Mouse (Mus musculus): ENCODE data around the gene Gins2.

Gene Gins2

DNA sequence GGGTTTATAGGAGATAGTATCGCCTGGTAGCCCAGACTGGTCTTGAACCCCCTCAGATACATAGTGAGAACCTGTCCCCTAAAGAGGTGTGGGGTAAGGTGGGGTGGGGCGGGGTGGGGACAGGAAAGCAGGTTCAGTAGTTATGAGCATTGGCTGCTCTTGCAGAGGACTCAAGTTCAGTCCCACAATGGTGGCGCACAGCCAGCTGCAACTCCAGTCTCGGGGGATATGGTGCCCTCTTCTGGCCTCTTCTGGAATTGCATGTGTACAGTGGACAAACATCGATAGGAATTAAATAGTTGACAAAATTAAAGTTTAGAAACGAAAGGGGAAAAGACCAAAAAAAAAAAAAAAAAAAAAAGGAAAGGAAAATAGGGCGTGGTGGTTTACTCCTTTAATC lies 10.4 kb upstream of the Gins2 start:
- DNase-seq: peak; percentile 95

DNA sequence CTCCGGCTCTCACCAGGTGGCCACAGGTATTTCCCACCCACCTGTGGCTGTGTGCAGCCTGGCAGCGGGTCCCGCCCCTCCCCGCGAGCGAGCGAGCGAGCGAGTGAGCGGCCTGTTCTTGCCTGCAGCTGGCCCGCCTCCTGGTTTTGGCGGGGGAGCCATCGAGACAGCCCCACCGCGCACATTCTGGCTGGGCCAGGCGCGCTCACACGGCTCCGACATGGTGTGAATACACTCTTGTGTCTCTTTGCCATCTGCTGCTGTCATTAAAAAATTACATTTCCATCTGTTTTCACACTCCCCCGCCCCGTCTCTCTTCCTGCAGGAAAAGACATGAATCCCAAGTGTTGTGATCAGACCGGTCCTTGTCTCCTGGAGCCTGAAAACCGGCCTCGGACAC lies 9.5 kb upstream of the Gins2 start:
- DNase-seq: peak; percentile 96

DNA sequence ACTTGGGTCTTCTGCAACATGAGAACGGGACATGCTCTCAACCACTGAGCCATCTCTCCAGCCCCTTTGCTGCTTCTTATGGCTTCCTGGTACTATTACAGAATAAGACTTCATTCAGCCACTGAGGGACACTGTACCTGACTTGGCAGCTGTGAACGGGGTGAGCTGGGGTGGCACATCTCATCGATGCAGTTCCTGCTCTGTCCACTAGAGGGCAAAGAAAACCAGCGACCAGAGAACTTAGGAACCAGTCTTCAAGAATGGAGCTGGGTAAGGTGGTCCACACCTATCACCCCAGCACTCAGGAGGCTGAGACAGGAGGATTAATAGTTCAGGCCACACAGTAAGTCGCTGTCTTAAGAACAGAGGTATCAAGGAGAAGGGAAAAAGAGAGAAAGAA lies 6.9 kb upstream of the Gins2 start:
- DNase-seq: no peak

DNA sequence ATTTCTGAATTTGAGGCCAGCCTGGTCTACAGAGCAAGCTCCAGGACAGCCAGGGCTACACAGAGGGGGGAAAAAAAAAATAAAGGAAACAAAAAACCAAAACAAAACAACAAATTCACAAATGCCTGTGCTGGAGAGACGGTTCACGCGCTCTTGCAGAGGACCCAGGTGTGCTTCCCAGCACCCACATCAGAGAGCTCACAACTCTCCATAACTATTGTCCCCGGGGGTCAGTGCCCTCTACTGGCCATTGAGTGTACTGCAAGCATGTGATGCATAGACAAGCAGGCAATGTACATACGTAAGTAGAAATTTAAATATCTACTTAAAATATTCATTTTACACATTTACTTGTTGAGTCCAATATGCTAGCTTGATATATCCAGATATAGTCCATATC lies 5.5 kb upstream of the Gins2 start:
- DNase-seq: no peak

DNA sequence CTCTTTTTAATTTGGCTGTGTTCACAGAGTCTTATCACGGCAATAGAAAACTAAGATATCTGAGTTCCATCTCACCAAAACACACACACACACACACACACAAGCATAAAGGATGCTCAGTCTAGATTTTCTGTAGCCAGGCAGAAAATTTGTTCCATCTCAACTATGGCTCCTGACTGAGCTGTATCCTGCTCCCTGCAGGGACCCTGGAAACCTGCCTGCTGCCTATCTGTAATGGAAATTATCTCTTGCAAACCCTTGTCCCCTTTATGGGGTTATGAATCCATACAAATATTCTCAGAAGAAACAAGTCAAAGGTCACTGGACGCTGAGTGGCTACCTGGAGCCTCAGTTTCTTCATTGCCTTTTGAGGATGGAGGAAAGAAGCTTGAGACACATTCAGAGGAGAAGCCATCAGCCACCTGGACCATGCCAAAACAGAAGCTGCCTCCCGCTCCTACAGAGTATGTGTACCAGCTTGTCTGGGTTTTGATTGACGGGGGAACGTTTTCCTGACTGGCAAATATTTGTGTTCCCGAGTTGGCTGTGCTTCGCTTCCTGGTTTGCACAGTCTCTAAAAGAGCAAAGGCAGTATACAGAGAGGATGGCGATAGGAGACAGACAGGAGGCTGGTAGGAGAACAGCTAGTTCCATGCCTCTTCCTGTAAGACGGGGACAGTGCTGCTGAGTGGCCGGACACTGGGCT lies 2.6 kb upstream of the Gins2 start:
- no peak for DNase-seq

DNA sequence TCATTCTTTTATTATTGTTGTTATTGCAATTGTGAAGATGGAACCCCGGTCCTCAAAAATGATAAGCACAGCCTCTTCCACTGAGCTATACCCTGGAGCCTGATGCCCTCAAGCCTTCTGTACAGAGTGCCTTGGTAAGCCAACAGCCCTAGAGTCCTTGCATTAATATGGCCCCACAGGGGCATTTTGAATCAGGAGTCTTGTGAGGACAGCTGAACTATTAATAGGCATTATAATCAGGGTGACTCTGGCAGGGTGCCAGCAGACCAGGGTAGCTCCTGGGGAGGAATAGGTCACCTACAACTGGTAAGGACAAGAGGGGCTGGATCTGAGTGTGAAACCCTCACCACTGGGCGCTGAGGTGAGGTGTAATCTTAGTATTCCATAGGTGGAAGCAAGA lies 817 bp upstream of the Gins2 start:
- DNase-seq: peak; percentile 97

DNA sequence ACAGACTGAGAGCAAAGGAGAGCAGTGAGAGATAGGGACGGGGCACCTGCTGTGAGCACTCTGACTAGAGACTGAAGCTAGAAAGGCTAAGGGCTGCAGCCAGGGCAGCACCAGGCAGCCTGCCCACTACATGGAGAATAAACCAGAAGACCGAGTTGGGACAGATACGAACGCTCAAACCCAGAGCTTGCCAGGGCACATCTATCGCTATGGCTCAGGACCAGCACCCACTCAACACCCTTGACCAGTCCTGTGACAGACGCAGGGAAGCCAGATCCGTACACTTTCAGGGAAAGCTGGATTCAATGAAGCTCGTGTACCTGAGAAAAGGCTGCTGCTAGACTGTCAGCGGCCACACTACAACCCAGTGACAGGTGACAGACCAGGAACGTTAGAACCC lies 3.6 kb downstream of the Gins2 start:
- DNase-seq: peak; percentile 94

DNA sequence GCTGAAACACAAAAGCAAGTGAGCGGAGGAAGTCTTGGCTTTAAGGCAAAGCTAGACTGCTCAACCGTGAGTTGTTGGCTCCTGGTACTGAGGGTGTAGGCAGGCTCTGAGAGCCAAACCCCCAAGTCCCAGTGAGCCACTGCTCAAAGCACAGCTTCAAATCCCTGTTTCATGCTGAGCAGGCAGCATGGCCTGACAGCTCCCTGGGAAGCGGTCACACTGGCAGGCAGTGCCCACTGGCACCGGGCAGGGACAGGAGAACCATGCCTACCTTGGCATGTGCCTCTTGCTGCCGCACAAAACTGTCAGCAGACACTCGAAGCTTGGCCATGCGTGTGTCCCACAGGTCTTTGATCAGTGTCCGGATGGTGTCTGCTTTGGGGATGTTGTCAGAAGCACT lies 7.3 kb downstream of the Gins2 start:
- DNase-seq: peak; percentile 98

DNA sequence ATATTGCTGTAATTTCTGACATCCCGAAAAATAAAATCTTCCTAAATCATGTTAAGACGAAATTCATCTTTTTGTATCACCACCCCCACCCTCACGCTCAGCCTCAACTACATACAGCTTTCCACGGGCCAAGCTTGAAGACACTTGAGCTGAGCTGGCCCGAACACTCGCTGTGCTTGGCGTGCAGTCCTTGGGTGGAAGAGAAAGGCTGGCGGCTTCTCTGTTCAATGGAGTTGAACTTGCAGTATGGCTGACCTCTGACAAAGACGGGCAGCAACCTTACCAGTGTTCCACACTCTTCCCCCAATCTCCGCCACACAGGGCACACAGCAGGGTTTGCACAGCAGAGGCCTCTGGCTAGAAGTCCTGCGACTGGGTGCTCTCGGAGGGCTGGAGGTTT lies 7.8 kb downstream of the Gins2 start:
- DNase-seq: no peak

DNA sequence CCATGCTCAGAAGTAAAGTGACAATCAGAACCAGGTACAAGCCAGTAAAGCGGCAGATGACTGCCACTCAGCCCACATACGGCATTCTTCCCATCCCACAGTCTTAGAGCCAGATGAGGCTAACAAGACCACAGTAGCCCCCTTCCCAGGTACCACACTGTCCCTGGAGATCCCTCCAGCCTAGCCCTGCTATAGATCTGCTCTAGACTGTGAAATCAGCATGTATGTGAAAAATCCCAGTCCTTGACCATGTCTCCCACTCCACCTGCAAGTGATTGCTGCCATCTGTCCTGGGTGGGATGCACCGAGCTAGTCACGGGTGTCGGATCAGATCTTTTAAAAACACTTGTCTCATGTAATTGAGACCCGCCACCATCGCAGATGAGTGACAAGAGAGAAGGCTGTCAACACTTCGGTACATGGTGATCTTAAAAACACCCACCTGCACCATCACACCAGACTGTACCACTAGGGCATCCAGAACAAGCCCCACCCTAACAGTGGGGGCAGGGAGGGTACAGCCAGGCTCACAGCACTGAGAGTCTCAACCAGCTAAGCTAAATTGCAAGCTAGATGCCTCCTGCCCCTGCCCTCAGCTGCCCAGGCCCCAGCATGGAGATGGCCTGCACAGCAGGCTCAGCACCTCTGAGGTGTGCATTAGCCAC lies 8.6 kb downstream of the Gins2 start:
- no peak for DNase-seq

DNA sequence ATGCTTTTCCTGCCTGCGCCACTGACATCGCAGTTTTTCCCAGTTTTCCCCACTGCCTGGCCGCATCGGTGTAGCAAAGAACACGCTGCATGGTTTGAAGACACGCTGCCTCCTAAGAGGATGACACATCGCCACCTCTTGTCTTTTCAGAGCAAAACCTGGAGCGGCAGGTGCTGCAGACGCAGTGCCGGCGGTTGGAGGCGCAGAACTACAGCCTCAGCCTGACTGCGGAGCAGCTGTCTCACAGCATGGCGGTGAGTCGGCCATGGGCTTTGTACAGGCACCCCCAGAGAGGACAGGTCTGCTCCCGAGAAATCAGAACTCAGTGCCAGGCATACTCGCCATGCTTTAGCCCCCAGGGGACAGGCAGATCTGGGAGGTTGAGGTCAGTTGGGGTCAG lies 11.3 kb downstream of the Gins2 start:
- DNase-seq: no peak

DNA sequence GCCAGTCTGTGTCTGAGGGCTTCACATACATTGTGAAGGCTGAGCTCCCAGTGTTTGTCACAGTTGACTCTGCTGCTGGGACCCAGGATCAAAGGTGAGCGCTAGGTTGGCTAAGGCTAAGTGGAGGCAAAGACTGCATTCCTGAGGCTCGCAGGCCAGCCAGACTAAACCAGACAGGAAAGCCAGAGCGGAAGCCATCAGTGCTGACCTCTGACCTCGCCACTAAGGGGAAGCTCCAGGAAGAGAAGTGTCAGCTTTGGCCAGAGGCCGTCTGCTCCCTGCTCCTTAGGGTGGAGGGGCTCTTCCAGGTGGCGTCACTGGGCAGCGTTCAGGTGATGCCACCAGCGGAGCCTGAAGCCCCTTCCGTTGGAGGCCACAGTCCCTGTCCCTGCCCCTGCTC lies 13.3 kb downstream of the Gins2 start:
- no peak for DNase-seq

DNA sequence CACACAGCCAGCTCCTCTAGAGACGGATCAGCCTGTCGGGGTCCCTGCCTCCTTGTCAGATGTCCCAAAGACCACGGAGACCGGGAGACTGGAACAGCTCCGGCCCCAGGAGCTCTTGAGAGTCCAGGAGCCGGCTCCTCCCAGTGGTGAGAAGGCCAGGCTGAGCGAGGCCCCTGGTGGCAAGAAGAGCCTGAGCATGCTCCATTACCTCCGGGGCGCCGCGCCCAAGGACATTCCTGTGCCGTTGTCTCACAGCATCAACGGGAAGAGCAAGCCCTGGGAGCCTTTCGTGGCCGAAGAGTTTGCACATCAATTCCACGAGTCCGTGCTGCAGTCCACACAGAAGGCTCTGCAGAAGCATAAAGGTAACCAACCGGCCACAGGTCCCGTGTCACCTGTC lies 14.2 kb downstream of the Gins2 start:
- DNase-seq: no peak

DNA sequence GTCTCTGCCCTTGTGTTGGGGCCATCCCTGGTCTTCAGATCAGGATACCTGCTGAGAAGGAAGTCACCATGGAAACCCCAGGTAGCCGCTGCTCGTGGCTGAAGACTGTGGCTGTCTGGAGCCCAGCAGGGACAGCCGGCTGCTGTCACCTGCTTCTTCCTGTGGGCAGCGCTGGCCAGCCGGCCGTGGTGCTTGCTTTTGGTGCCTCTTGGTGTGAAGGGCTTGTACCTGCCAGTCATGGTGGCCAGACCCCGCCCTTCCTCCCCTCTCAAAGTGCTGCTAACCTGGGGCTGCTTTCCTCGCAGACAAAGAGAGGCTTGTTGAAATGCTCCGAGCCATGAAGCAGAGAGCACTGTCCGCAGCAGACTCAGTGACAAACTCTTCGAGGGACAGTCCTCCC lies 15.2 kb downstream of the Gins2 start:
- no peak for DNase-seq

DNA sequence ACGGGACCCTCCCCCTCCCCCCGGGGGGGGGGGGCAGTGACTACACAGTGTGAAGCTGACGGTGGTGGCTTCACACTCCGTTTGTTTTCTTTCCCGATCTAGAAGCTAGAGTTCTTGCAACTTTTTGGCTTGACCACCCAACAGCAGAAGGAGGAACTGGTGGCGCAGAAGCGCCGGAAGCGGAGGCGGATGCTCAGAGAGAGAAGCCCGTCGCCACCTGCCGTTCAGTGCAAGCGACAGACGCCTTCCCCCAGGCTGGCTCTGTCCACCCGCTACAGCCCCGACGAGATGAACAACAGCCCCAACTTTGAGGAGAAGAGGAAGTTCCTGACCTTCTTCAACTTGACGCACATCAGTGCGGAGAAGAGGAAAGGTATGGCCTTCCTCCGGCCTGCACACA lies 16.6 kb downstream of the Gins2 start:
- DNase-seq: peak; percentile 94

DNA sequence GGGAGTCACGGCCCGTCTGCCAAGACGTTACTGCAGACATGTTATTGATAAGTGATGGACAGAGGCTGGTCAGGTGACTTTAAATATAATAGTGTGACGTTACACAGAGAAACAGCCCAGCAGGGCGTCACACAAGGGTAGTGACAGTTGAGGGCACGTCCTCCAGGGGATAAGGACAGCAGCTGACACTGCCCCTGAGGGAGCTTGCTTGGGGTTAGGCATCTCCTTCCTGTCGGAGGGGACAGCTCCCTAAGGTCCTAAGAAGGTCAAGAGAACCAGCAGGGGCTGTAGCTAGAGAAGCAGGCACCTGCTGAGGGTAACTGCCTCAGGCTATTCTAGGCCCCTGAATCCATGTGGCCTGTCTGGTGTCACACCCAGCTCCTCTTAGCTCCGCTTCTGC lies 17.5 kb downstream of the Gins2 start:
- DNase-seq: no peak

DNA sequence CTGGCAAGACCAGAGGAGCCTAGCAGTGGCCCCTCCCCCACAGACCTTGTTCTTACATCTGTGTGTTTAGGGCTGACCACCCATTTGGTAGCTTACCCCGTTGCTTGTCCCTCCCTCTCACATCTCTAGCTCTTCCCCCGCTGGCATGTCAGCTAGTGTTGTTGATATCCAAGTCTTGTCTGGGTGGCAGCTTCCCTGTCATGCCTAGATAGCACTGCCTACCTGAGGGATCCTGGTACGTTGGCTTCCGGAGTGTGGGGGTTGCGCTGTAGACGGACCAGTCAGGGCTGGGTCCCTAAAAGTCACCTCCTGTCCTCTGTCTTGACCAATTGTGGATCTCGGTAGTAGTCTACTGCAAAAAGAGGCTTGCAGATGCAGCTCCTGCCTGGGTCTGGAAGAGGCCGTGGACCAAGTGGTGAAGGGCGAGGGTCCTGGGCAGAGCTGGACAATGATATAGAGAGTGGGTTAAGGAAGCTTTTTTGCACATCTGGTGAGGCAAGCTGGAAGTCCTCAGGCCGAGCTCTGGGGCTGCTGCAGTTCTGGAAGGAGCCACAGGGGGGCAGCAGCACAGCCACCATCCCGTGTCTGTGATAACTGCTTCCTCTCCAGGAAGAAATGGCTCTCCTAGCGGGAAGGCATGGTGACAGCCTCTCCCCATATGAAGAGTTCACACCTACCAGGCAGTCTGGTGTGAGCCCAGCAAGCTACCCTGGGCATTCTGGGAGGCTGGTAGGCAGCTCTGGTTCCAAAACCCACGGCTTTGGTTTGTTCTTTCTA lies 19.0 kb downstream of the Gins2 start:
- DNase-seq: peak; percentile 94

DNA sequence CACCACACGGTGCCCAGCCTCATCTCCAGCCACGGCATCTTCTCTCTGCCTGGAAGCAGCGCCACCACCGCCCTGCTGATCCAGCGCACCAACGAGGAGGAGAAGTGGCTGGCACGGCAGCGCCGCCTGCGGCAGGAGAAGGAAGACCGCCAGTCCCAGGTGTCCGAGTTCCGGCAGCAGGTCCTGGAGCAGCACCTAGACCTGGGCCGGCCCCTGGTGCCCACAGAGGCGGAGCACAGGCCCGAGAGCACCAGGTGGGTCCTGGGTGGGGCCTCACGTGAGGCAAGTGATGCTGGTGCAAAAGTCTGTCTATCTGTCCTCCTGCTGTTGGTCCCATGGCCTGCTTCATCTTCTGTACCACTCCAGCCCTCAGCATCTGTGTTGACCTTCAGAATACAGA lies 20.0 kb downstream of the Gins2 start:
- peak; percentile 91 for DNase-seq

DNA sequence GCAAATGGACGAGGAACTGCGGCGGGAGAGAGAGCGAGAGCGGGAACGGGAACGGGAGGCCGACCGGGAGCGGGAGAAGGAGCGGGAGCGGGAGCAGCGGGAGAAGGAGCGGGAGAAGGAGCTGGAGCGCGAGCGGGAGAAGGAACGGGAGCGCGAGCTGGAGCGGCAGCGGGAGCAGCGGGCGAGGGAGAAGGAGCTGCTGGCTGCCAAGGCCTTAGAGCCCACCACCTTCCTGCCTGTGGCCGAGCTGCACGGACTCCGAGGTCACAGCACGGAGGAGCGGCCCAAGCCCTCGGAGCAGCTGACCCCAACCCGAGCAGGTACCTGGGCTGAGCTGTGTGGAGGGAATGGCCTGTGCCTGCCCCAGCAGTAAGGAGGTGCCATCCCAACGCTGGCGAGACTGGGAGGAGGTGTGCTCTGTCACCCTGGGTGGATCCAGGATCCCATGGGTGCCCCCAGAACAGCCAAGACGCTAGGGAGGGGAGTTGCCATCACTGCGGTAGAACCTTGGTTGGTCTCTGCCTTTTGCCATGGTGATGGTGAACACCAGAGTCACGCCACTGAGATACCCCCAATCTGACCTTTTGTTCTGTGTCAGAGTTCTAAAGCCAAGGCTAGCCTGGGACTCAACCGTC lies 20.8 kb downstream of the Gins2 start:
- DNase-seq: peak; percentile 92

DNA sequence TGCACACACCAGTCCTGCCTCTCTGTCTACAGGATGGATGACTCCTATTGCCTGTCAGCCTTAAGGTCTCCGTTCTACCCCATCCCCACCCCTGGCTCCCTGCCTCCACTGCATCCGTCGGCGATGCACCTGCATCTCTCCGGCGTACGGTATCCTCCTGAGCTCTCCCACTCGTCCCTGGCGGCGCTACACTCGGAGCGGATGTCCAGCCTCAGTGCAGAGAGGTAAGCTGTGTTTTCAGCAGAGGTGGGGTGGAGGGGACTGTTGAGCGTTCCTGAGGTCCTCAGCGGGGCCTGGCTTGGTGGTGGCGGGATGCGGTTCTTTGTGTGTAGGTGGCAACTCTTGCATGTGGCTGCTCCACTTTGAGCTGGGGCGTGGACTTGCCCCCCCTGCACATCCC lies 21.4 kb downstream of the Gins2 start:
- DNase-seq: peak; percentile 91

DNA sequence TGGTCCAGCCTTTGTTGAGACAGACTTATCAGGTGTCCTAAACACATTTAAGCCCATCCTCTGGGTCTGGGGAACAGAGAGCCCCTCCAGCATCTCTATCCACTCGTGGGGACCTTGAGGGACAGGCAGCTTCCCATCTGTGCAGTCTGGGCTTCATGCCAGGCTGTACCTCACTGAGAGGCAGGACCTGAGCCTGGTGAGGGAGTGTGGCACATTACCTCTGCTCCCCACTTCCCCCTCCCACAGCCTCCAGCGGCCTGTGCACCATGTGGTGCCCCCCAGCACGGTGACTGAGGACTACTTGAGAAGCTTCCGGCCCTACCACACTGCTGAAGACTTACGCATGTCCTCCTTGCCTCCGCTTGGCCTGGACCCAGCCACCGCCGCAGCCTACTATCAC lies 22.4 kb downstream of the Gins2 start:
- no peak for DNase-seq

DNA sequence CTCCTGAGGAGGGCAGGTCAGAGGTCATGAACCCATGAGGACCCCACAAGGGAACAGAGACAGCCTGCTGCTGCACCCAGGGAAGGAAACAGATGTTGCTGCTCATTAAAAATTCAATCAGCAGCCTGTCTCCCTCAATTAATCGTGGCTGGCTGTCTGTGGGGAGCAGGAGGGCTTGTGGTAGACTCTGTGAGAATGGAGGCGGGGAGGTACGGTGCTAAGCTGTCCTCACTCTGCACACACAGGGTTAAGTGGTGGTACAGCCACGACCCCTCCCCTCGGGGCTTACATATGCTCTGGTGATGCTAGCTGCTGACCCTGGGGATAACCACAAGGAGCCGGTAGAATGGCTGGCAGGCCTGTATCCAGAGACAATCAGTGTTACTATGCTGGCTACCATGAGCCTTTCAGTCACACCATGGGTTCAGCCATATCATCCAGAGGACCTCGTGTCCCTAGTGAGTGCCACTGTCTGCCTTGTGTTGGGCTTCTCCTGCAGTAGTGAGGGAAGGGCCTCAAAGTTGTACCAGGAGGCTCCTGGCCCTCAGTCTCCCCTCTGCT lies 23.9 kb downstream of the Gins2 start:
- peak; percentile 93 for DNase-seq
